Mouse (Mus musculus) cerebellum, adult 8-10 months (tissue): ENCODE data around the gene Kmt2a.
"Not testable (repeated sequence)": the region's sequence is repeated elsewhere in the genome, so short reads cannot be mapped to it uniquely, and the experiment has no call there.

Source experiments
- DNase-seq: peaks from one replicate; pipeline ENCODE4 v3.0.0; 2022

Gene Kmt2a

DNA sequence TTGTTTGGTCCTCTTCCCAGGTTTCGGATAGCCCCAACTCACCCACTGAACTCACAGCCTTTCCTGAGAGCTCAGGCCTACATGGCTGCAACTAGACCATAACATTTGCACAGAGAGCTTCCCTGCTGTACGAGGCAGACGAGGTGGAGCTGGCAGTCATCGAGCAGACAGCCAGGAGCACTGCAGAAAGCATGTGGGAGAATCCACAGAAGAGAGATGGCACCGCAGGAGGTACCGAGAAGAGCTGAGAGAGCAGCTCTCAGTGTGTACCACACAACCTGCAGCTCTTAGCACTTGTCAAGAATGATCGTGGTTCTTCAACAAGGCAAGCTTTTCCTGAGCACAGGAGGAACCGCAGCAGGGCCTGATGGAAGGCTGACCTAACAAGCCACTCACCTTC lies 66.9 kb downstream of the Kmt2a start:
- DNase-seq, result no peak

DNA sequence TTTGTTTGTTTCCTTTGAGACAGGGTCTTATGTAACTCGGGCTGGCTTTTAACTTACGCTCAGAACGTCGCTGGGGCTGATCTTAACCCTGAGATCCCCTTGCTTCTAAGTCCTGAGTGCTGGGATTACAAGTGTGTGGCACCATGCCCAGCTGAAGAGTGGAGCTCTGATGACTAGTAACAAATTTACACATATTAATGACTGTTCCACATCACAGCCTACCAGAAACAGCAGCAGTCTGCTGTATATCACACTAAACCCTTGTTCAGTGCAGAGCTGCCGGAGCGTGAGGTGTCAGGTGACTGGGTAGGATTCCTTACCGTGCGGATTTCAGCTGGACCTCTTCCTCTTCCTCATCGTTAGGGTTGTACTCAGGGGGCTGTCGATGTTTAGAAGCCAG lies 70.8 kb downstream of the Kmt2a start:
- DNase-seq, result no peak

DNA sequence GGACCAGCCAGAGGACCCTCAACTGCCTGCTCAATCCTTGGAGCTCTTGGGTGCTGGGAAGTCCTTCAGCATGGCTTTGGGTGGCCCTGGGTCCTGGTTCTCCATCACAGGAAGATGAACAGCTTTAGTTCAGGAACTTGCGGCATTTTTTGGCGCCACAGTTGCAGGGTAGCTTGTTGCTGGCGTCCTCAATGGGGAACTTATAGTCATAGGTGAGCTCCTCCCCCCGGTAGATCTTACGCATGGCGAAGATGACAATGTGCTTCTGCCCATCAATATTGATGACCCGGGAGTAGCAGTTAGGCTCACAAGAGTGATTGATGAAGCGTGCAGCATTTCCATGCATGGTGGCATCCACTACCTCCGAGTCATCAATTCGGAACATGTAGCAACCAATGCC lies 73.3 kb downstream of the Kmt2a start:
- DNase-seq, result no peak

DNA sequence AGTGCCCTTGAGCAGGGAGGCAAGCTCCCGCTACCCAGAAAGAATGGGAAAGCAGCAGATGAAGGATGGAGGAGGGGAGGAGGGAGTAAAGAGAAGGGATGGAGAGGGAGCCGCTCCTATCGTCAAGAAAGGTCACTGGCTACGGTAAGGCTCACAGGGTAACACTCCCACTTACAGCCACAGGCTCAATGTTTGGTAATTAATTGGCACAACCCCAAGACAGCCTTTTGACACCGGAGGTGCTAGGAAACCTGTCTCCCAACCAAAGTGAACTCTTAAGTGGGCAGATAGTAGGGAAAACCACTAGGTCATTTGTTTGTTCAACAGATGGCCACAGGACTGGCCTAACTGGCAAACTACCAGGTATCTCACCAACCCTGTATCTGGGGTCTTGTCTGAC lies 74.0 kb downstream of the Kmt2a start:
- no peak for DNase-seq

DNA sequence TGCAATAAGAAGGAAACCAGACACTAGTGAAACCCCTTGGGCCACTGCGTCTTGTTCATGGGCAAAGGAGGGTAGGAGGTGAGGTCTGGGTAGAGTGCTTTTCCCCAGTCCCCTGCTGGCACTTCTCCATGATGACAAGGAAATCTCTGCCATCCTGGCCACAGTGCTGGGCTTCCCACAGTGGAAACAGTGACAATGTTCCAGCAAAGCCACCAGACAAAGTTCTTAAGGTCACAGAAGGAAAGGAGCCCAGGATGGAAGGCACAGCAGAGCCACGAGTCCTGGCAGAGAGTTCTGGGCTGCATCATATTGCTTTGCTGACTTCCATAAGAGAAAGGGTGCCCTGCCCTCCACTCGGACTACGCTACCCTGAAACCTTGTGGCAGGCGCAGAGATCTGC lies 75.6 kb downstream of the Kmt2a start:
- no peak for DNase-seq

DNA sequence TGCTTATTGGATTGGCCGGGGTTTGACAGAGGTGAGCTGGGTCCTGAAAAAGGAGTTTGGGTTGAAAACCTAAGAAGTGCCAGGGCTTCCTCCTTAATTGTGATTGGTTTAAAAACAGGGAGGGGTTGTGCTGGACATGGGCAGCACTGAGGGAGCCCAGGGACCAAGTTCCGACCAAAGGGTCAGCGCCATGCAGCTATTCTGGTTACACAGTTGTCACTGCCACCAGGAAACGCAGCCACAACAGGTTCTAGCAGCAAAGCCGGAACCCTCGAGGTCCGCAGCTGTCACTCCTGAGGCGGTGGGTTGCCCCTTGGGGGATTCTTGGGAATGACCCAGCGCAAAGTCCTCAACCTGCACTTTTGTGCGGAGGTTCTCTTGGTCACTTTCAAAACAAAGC lies 76.4 kb downstream of the Kmt2a start:
- DNase-seq, result no peak

DNA sequence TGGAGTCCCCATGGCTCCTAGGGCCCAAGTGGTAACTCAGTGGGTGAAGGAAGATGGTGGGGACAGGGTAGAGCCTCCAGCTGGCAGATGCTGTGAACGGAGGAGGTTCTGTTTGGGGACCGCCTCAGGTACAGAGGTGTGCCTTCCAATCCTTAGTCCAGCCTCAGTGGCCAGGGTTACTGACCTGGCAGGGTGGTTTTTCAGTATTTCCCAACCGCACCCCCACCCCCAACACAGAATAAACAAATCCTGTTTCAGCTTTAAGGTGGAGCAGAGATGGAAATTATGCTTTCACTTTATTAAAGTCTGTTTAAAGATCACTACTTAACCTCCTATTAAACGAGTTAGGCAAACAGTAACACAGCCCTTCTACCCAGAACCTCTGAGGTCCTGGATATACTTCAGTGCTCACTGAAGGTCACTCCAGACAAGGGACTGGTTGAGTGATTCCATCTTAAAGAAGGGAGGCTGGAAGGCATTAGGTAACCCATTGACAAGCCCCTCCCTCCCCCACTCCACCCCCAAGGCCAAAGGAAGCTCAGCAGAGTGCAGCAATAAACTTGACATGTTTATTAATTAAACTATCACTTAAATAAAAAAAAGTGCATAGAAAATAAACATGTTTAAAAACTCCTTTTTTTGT lies 78.2 kb downstream of the Kmt2a start, which contains the start of gene Ttc36:
Ttc36 (minus strand) TSS at position 265 of the 643 bp plus-strand sequence.
- DNase-seq, result no peak

DNA sequence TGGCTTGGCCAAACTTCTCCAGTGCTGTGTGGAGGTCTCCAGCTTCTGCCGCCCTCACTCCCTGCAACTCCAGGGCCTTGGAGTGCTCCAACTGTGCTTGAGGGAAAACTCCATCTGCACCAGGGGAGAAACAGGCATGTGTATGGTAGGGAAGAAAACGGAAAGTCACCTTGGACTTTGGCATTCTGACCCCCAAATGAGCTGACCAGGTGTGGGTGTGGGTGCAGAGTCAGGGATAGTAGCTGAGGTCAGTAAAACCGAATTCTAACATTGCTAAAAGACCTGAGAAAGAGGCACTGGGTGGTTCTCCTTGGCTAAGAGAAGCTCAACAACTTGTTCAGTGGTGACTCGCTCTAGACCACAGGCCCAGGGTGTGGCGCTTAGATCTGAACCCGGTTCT lies 79.4 kb downstream of the Kmt2a start:
- DNase-seq, result no peak

DNA sequence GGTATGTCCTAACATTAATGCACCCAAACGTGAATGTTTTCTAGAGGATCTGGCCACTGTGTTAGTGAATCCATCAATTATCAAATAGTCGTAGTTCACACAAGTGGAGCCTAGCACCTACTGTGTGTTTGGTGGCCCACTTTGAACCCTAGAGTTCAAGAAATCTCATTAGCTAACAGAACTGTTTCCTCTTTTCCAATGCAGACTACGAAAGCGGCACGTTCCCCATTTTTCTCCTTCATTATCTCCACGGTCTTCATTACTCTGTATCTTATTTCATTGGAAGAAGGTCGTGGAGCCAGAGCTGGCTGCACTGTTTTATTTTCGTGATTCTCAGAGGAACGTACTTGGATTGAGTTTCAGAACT lies 81.2 kb downstream of the Kmt2a start:
- no peak for DNase-seq

DNA sequence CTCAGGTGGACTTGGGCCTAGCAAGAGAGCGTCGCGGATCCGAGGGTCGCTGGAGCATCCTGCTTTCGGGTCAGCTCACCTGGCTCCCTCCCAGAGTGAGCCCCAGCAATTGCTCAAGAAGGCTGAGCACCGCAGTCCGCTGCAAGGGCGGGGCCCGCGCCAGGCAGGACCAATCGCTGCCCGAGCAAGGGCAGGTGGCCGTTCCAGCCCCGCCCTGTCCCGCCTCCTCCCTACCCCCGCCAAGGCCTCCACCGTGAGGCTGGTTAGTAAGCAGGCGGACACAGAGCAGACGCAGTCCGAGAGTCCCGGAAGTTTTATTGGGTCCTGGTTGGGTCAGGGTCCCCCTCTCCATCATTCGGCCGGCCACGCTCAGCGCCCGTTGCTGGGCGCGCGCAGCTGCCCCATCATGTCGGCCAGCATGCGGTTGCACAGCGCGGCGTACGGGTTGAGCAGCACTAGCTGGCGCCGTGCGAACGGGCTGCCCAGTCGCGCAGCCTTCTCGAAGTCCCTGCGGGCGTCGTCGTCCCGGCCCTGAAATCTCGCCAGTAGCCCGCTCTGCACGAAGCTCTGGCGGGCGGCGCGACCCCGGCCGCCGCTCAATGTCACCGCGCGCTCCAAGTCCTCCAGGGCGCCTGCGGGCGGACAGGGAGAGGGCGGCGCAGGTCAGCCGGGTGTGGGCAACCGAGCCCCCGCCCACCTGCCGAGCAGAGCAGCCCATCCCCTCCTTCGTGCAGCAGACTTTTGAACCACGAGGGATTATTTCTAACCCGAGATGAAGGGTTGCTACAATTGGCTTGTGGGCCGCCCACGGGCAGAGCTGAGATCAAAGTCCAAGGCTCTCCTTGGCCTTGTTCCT lies 81.8 kb downstream of the Kmt2a start, which contains the start of gene Tmem25:
Tmem25 (minus strand) TSS at position 206 of the 856 bp plus-strand sequence.
- DNase-seq, result peak; percentile 90

DNA sequence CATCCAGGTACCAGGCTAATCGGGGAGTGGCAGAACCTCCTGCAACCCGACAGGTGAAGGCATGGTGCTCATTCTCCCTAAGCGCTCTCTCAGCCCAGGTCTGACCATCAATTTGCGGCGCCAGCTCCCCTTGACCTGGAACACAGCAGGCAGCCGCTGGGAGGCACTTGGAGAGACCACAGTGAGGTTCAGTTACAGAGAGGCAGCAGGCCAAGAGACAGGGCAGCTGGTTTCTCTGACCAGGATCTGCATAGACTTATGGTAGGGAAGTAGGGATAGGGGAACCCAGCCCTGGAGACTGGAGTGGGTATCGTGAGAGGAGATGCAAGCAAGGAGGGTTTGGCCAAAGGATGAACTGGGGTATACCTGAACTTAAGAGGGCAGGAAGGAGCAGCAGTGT lies 82.8 kb downstream of the Kmt2a start:
- peak; percentile 46 for DNase-seq

DNA sequence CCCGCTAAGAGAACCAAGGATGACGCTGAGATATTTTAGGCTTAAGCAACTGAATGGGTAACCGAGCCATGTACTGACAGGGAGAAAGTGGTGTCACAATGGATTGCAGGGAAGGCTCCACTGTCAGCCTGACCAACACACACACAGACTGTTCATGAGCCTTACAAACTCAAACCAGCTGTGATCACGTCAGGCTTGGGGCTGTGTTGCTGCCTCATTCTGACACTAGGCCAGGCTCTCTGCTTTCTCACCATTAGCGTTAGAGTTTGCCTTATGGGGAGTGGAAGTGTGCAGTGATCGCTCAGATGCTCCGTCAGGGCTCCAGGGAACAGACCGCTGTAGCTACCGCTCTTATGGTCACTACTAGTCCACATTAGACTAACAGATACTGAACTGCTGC lies 88.3 kb downstream of the Kmt2a start:
- DNase-seq, result no peak

DNA sequence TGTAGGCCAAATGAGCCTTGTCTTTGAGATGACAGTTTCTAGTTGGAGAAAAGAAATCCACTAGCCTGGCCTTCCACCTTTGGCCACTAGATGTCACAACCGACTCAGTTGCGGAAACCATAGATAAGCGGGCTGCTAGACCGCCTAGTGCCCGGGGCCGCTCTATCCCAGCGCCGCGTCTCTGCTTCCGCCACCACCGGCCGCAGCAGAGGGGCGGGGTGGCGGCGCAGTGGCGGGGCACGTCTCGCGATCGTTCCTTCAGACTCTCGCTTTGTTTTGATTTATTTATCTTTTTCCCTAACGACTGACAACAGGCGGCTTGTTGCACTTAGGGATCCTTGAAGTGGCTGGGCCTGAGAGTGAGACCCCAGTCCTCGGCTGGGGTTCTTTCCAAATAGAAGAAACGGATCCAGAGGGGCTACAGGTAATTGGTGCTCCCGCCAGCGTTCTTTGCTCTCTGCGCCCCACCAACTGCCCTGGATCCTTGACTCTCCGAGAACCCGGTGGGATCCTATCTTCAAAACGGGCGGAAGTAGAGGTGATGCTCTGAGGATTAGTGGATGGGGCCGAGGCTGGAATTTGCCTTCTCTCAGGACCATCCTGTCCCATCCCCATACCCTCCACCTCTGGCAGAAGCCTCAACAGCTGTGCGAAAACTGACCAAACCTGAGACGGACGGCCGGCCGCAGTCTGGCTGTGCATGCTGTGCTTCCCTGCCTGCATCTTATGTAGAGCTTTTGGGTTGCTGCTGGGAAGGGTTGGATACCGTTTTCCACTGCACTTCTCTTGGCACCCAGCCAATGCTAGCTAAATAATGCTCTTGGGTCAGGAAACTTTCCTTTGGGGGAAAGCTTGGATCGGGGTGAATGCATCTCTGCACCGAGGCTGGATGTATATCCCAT lies 108.1 kb downstream of the Kmt2a start:
- DNase-seq, result peak; percentile 91

DNA sequence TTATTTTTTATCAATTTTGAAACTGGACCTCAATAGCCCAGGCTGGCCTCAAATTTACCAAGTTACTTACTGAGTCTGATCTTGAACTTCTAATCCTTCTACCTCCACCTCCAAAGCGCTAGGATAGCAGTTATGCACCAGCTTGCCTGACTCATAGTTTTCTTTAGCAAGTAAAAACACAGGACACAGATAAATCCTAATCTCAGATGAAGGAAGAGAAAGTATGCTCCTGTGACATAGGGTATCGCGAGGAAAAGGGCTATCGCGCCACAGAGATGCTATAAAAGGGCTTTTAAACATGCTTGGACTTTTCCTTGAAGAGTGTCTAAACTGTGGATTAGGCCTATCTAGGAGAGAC lies 108.7 kb downstream of the Kmt2a start:
- no peak for DNase-seq

DNA sequence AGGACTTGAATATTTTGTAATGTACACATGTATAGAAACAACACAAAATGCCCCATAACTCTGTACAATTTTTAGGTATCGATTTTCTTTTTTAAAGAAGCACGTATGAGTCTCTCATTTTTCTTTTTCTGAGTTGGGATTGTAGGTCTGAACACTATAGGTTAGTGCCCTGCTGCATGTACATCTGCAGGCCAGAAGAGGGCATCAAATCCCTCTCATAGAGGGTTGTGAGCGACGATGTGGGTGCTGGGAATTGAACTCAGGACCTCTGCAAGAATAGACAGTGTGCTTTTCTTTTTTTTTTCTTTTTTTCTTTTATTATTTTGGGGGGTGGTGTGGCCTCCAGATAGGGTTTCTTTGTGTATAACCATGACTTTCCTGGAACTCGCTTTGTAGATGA lies 109.7 kb downstream of the Kmt2a start:
- DNase-seq, result no peak

DNA sequence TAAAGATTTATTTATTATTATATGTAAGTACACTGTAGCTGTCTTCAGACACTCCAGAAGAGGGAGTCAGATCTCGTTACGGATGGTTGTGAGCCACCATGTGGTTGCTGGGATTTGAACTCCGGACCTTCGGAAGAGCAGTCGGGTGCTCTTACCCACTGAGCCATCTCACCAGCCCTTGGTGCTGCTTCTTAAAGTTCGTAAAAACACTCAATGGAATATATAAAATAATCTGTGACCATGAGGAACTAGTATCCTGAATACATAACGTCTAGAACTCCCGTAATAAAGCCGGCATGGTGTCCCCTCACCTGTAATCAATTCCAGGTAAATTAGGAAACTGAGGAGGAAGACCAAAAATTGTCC lies 113.1 kb downstream of the Kmt2a start:
- not testable (repeated sequence) for DNase-seq

DNA sequence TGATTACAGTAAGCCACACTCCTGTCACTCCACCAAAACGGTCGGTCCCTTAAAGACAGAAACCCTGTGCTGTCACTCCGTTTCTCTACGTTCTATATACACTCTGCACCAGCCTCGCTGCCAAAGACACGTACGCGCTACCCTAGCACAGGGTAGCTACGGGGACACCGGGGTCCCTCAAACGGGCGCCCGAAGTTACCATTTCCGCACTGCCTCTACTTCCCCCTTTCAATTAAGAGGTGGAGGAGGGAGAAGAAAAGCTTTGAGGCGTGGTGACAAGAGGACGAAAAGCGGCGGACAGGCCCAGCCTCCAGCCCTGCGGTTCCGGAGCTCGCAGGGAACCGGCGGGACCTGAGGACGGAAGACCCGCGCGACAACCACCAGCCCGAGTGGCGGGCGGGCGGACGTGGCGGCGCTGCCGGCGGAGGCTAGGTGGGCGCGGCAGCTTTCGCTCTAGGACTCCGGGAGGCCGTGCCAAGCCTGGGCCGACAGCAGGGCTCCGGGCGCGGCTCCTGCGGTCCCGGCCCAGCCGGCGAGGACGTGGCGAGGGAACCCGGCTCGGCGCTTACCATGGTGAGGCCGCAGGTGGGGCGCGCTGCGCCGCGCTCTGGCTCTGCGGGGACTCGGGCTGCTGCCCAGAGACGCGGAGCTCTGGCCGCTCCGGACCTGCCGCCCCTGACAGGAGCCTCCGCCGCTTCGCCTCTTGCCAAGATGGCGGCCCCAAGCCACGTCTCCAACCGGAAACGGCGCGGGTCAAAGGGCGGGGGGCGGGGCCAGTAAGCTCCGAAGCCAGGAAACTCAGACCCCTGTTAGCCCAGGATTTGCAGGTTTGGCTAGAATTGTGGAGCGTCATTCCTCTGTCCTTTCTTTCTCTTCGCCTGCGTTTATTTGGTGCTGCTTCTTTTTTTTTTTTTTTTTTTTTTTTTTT lies 113.7 kb downstream of the Kmt2a start, which contains the start of the genes Arcn1 and Ift46:
Arcn1 (minus strand) TSS at position 745 of the 928 bp plus-strand sequence.
Ift46 (plus strand) TSS at position 808 of the 928 bp plus-strand sequence.
- DNase-seq, result peak; percentile 80

DNA sequence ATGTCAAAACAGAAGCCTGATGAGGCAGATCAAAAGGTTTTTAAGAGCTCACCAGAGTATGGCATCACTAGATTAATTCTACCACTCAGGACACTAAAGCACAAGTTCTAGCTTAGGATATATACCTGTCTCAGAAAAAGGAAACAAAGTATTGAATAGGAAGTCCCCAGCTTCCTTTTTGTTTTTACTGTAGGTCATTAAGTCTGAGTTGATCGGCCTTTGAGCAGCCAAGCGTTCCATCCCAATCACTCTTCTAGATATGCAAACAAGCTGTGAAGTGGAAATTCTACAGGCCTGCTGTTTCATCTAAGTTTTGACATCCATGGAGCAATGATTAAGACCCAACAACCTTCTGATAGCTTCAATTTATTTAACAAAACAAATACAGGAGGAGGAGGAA lies 120.2 kb downstream of the Kmt2a start:
- DNase-seq, result no peak
